Mouse (Mus musculus) hindbrain, postnatal 0 days (tissue): ENCODE measurements at regions not wholly inside any gene's neighbourhood (a gene's known extent, or its start where the extent isn't known, plus 50 kb on each side); places are given as distances from the start of the nearest gene placed in this dataset.

Experiments
- ATAC-seq: fragments of 200-750 bp; cut with Nextera tagmentation; 2 replicates; pipeline ENCODE4 v1.8.0; 2017; ENCODE audit warnings: mild to moderate bottlenecking, moderate TSS enrichment, moderate library complexity
- DNase-seq: peaks from one replicate; pipeline ENCODE4 v3.0.0-alpha.2; 2015; ENCODE audit warnings: low spot score
- H3K27ac ChIP-seq: fragments of 300-500 bp; sonication (generic); 2 replicates; pipeline ENCODE4 v1.5.1; 2014; ENCODE audit warnings: mild to moderate bottlenecking
- H3K27me3 ChIP-seq: fragments of 300-500 bp; sonication (generic); 2 replicates; pipeline ENCODE4 v1.6.1; 2014; ENCODE audit warnings: low read length, mixed read lengths; ENCODE audit not compliant: insufficient read depth
- H3K36me3 ChIP-seq: fragments of 300-500 bp; sonication (generic); 2 replicates; pipeline ENCODE4 v1.6.1; 2014; ENCODE audit warnings: low read length, mixed read lengths; ENCODE audit not compliant: insufficient read depth
- H3K4me1 ChIP-seq: fragments of 300-500 bp; sonication (generic); 2 replicates; pipeline ENCODE4 v1.6.1; 2014; ENCODE audit warnings: antibody characterized with exemption, low read length, mixed read lengths; ENCODE audit not compliant: insufficient read depth
- H3K4me2 ChIP-seq: fragments of 300-500 bp; sonication (generic); 2 replicates; pipeline ENCODE4 v1.6.1; 2014; ENCODE audit warnings: low read depth, mild to moderate bottlenecking, low read length, moderate library complexity, mixed read lengths
- H3K4me3 ChIP-seq: fragments of 300-500 bp; sonication (generic); 2 replicates; pipeline ENCODE4 v1.5.1; 2014; ENCODE audit warnings: low read length
- H3K9ac ChIP-seq: fragments of 300-500 bp; sonication (generic); replicated peaks from 2 replicates; pipeline ENCODE4 v1.6.1; 2014; ENCODE audit warnings: mild to moderate bottlenecking, low read length, moderate library complexity, mixed read lengths
- H3K9me3 ChIP-seq: fragments of 300-500 bp; sonication (generic); 2 replicates; pipeline ENCODE4 v1.6.1; 2016; ENCODE audit warnings: low read length, mixed read lengths
- CTCF ChIP-seq: IDR thresholded peaks from 2 replicates; pipeline ENCODE4 v1.5.1; 2016; ENCODE audit warnings: antibody characterized with exemption, control low read depth, low read depth
- WGBS: fragments of 180-500 bp; shearing (Covaris S2); extraction: QIAGEN DNeasy Blood & Tissue Kit; methylation state at CpG from one replicate; pipeline ENCODE4 v1.1.7; 2014; 5-methylcytosine and 5-hydroxymethylcytosine counted together

GRCm38 (mm10) chr1:88608236-88608635, 93.8 kb downstream of the Arl4c start:
- Histone ChIP-seq H3K9me3 (no peaks in the 10 kb centered on the region), H3K9ac (no peak overlapping the region), H3K36me3 (no peaks in the 10 kb centered on the region), H3K4me1 (no peaks in the 10 kb centered on the region), H3K4me2 (no peak overlapping the region), H3K27ac (no peak overlapping the region), H3K4me3 (no peak overlapping the region), H3K27me3 (no peaks in the 10 kb centered on the region)
- TF ChIP-seq CTCF = no peak
- DNase-seq (no peak), ATAC-seq (no peak)
- WGBS = 58% methylated on average over 8 of the region's 8 CpGs

DNA sequence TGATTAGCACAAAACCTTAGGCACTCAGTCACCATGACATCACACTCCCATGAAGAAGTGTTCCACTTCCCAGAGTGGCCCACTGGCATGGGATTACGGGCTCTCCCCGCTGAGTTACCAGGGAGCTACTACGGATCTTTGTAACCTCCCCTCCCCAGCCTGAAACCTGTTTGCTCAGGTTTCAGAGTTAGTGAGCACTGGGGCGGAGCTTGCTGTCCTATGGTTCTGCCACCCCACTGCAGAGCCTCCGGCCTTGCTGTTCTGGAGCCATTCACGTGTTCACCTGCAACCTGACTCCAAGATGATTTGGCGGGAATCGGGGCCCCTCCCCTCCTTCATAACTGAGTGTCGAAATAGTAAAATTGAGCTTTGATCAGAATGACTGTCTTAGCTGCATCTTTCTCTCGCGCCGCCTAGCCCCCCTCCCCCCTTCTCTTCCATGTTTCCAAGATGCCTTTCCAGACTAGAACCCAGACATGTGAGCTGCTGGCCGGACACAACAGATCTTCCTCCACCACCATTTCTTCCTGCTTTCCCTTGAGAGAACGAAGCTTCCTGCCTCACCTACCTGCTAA, 95.8 kb upstream of the Glrp1 start:
- H3K4me3 ChIP-seq = no peak overlapping the region
- H3K9ac ChIP-seq = no peak overlapping the region
- no peak overlapping the region for H3K27ac ChIP-seq
- no peak for TF ChIP-seq CTCF
- H3K27me3 ChIP-seq = no peaks in the 10 kb centered on the region
- 62% methylated on average over 14 of the region's 14 CpGs for WGBS
- no peaks in the 10 kb centered on the region for H3K9me3 ChIP-seq
- no peak for ATAC-seq
- DNase-seq = no peak
- H3K4me1 ChIP-seq = no peaks in the 10 kb centered on the region
- H3K36me3 ChIP-seq = no peaks in the 10 kb centered on the region
- no peak overlapping the region for H3K4me2 ChIP-seq

DNA sequence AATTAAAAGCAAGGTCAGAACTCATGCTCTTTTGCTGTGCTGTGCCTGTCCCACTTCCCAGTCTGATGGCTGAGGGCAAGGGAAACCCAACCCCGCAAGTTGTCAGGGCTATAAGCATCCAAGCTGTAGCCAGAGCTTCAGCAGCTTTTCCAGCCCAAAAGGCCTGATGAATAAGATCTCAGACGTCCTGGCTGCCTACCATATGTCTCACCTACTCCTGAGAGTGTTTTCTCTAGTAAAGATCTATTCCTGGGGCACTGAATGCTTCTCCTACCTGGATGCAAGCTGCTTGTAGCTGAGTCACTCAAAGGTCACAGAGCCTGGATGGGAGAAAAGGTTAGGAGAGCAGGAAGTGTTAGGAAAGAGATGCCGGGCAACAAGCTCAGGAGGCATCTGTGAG, 92.4 kb upstream of the Glrp1 start:
- Histone ChIP-seq H3K4me1 (no peaks in the 10 kb centered on the region), H3K9me3 (no peaks in the 10 kb centered on the region), H3K9ac (no peak overlapping the region), H3K27me3 (no peaks in the 10 kb centered on the region), H3K27ac (no peak overlapping the region), H3K4me3 (no peak overlapping the region), H3K4me2 (no peak overlapping the region), H3K36me3 (no peaks in the 10 kb centered on the region)
- DNase-seq = no peak
- no peak for TF ChIP-seq CTCF
- no peak for ATAC-seq
- WGBS = 72% methylated on average over 3 of the region's 3 CpGs

DNA sequence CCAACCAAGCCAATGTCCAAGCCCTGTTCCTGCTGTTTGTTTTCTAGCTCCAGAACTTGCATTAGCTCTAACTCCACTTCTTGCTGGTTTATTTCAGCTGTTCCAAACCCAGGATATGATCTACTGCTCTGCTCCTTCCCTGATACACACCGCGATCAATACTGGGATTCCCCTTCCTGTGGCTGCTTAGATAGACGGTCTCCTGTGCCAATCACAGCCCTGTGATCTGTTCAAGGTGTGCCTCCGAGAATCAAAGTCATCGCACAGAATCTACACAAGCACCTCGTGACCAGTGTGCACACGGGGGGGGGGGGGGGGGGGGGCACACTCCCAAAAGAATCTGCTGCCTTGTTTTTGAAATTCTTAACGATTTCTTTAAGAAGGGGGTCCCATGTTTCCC, 91.9 kb upstream of the Glrp1 start:
- H3K27me3 ChIP-seq = no peaks in the 10 kb centered on the region
- no peaks in the 10 kb centered on the region for H3K4me1 ChIP-seq
- DNase-seq (no peak), ATAC-seq (no peak)
- no peak overlapping the region for H3K4me2 ChIP-seq
- 84% methylated on average over 7 of the region's 8 CpGs for WGBS
- no peak overlapping the region for H3K4me3 ChIP-seq
- no peak overlapping the region for H3K9ac ChIP-seq
- no peak for TF ChIP-seq CTCF
- no peaks in the 10 kb centered on the region for H3K9me3 ChIP-seq
- H3K27ac ChIP-seq = no peak overlapping the region
- H3K36me3 ChIP-seq = no peaks in the 10 kb centered on the region

- H3K27me3 ChIP-seq = no peaks in the 10 kb centered on the region
- ATAC-seq = no peak
- H3K4me2 ChIP-seq = no peak overlapping the region
- H3K9ac ChIP-seq = no peak overlapping the region
- DNase-seq = no peak
- no peak for TF ChIP-seq CTCF
- no peak overlapping the region for H3K4me3 ChIP-seq
- no peaks in the 10 kb centered on the region for H3K36me3 ChIP-seq
- WGBS = 94% methylated on average over 1 of the region's 1 CpGs
- no peaks in the 10 kb centered on the region for H3K4me1 ChIP-seq
- no peaks in the 10 kb centered on the region for H3K9me3 ChIP-seq
- no peak overlapping the region for H3K27ac ChIP-seq
These were observed 90.3 kb upstream of the Glrp1 start for GRCm38 (mm10) chr1:88600145-88600544.

DNA sequence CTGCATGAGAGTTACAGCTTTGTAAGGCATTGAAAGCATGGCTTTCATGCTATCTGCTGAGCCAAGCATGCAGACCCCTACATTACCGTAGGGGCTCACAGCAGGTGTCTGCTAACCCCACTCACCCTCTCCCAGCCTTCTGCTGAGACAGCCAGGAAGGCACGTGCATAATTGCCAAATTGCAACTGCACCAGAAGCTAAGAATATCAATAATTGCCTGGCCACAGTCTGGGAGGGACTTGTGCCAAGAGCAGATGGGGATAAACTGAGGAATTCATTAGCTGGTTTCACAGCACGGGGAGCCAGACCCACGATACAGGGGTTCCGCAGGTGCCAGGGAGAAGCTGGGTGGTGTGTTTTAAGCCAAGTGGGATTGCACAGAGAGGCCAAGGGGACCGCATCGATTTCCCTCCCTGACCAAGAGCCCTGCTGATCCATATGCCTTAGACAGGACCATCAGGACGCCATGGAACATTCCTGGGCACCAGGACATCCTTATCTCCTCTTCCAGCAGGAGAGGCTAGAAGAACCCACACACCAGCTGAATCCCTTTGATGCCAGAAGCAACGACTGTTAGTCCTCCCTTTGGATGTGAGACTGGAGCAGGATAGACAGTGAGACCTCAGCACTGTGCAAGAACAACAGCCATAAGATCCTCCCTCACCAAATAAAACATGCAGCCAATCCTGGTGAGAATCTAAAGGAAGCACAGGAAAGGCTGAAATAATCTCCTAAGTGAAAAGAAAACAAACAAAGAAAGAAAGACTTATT, 84.8 kb upstream of the Glrp1 start:
- TF ChIP-seq CTCF = no peak
- Histone ChIP-seq H3K4me3 (no peak overlapping the region), H3K27ac (no peak overlapping the region), H3K36me3 (no peaks in the 10 kb centered on the region), H3K9me3 (no peaks in the 10 kb centered on the region), H3K27me3 (no peaks in the 10 kb centered on the region), H3K4me2 (no peak overlapping the region), H3K4me1 (peaks cover 7% of the 10 kb centered on the region; the same call in 1 of the 2 replicates), H3K9ac (no peak overlapping the region)
- WGBS = 28% methylated on average over 9 of the region's 9 CpGs
- DNase-seq (peak; percentile 33), ATAC-seq (no peak)

DNA sequence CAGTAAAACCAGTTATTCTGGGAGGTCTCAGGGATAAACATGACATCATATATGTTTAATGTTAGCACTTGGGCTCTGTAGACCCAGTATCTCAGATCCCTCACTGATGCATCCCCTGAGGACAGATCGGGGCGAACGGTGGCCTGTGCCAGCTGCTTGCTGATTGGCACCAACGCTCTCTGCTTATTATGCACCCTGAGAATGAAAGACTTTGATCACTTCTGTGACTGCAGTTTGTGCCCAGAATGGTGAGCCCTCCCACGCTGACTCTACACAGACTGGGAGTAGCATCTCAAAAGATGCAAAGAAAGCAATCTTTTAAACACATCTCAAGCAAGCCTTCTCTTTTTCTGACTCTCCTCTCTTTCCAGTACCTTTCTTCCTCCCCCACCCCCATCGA, 82.2 kb upstream of the Glrp1 start:
- 43% methylated on average over 6 of the region's 6 CpGs for WGBS

More for the DNA sequence above, 82.2 kb upstream of the Glrp1 start:
- H3K4me2 ChIP-seq = no peak overlapping the region
- no peak for TF ChIP-seq CTCF
- peaks cover 7% of the 10 kb centered on the region; the same call in 1 of the 2 replicates for H3K4me1 ChIP-seq
- ATAC-seq (no peak), DNase-seq (no peak)
- no peak overlapping the region for H3K27ac ChIP-seq
- no peaks in the 10 kb centered on the region for H3K9me3 ChIP-seq
- H3K4me3 ChIP-seq = no peak overlapping the region
- H3K9ac ChIP-seq = no peak overlapping the region
- H3K27me3 ChIP-seq = no peaks in the 10 kb centered on the region
- H3K36me3 ChIP-seq = no peaks in the 10 kb centered on the region
